Mouse (Mus musculus) limb, embryonic 11.5 days (tissue): ENCODE measurements around the gene Mbtd1. TPM values are rescaled to one million over a fixed set of nuclear protein-coding genes. Genes with fewer than 3 reads are reported as not detected.
"Not testable (repeated sequence)": the region's sequence is repeated elsewhere in the genome, so short reads cannot be mapped to it uniquely, and the experiment has no call there.

Source experiments
- ATAC-seq: fragments of 200-750 bp; cut with Nextera tagmentation; 2 replicates; pipeline ENCODE4 v1.8.0; 2017; ENCODE audit warnings: low read depth; ENCODE audit not compliant: insufficient number of reproducible peaks, low FRiP score, low TSS enrichment
- DNase-seq: peaks from one replicate; pipeline ENCODE4 v3.0.0-alpha.2; 2015; ENCODE audit warnings: low spot score
- H3K27ac ChIP-seq: fragments of 300-500 bp; sonication (generic); replicated peaks from 2 replicates; pipeline ENCODE4 v1.5.1; 2014; ENCODE audit warnings: low read depth, mild to moderate bottlenecking, low read length
- H3K27me3 ChIP-seq: fragments of 300-500 bp; sonication (generic); 2 replicates; pipeline ENCODE4 v1.6.1; 2014; ENCODE audit warnings: mild to moderate bottlenecking, low read length, mixed read lengths; ENCODE audit not compliant: control insufficient read depth, insufficient read depth
- H3K36me3 ChIP-seq: fragments of 300-500 bp; sonication (generic); 2 replicates; pipeline ENCODE4 v1.6.1; 2014; ENCODE audit warnings: mild to moderate bottlenecking, low read length, moderate library complexity, mixed read lengths; ENCODE audit not compliant: control insufficient read depth, insufficient read depth
- H3K4me1 ChIP-seq: fragments of 300-500 bp; sonication (generic); 2 replicates; pipeline ENCODE4 v1.6.1; 2014; ENCODE audit warnings: low read length, mixed read lengths; ENCODE audit not compliant: control insufficient read depth, insufficient read depth
- H3K4me2 ChIP-seq: fragments of 300-500 bp; sonication (generic); 2 replicates; pipeline ENCODE4 v1.6.1; 2014; ENCODE audit warnings: low read depth, mild to moderate bottlenecking, moderate library complexity; ENCODE audit not compliant: severe bottlenecking
- H3K4me3 ChIP-seq: fragments of 300-500 bp; sonication (generic); 2 replicates; pipeline ENCODE4 v1.5.1; 2014; ENCODE audit warnings: low read depth, low read length
- H3K9ac ChIP-seq: fragments of 300-500 bp; sonication (generic); 2 replicates; pipeline ENCODE4 v1.6.1; 2014; ENCODE audit warnings: mild to moderate bottlenecking, low read length
- H3K9me3 ChIP-seq: fragments of 300-500 bp; sonication (generic); 2 replicates; pipeline ENCODE4 v1.6.1; 2016; ENCODE audit warnings: low read length; ENCODE audit not compliant: control insufficient read depth
- WGBS: fragments of 180-500 bp; shearing (Covaris S2); extraction: QIAGEN DNeasy Blood & Tissue Kit; methylation state at CpG from one replicate; pipeline ENCODE4 v1.1.7; 2014; 5-methylcytosine and 5-hydroxymethylcytosine counted together
- polyA plus RNA-seq: library from polyadenylated mRNA; unstranded; fragments of >200 nt; fragmentation: Nextera tagmentation; extraction: Ambion mirVana; gene quantifications from 2 replicates; pipeline ENCODE4 v1.2.1, GENCODE M21; 2014

The Mbtd1 gene
- polyA plus RNA-seq, 1 experiment from 2014 or later, result 30.3 TPM

- Histone ChIP-seq H3K4me3 (no peak overlapping the region), H3K36me3 (peaks cover 10% of the 10 kb centered on the region; the same call in 1 of the 2 replicates), H3K9me3 (no peaks in the 10 kb centered on the region), H3K9ac (no peak overlapping the region), H3K4me1 (no peaks in the 10 kb centered on the region), H3K27me3 (no peaks in the 10 kb centered on the region), H3K27ac (no peak overlapping the region), H3K4me2 (no peak overlapping the region)
- ATAC-seq, result no peak
- no peak for DNase-seq
- 87% methylated on average over 3 of the region's 3 CpGs for WGBS
Measured at GRCm38 (mm10) chr11:93911603-93912002, 26.0 kb downstream of the Mbtd1 start.

GRCm38 (mm10) chr11:93915019-93915418 is 29.4 kb downstream of the Mbtd1 start:
- H3K4me1 ChIP-seq, H3K36me3 ChIP-seq, H3K27ac ChIP-seq, H3K4me2 ChIP-seq, ATAC-seq, H3K4me3 ChIP-seq, DNase-seq, H3K27me3 ChIP-seq, H3K9ac ChIP-seq, H3K9me3 ChIP-seq: not testable (repeated sequence)
- WGBS, result 96% methylated on average over 2 of the region's 2 CpGs

GRCm38 (mm10) chr11:93929106-93929505 is 43.5 kb downstream of the Mbtd1 start:
- DNase-seq, result no peak
- no peaks in the 10 kb centered on the region for H3K4me1 ChIP-seq
- H3K9me3 ChIP-seq, result no peaks in the 10 kb centered on the region
- H3K27me3 ChIP-seq, result no peaks in the 10 kb centered on the region
- peaks cover 22% of the 10 kb centered on the region; the same call in 1 of the 2 replicates for H3K36me3 ChIP-seq
- no peak for ATAC-seq
- no peak overlapping the region for H3K9ac ChIP-seq
- no peak overlapping the region for H3K4me3 ChIP-seq
- no peak overlapping the region for H3K27ac ChIP-seq
- no peak overlapping the region for H3K4me2 ChIP-seq

- peaks cover 4% of the 10 kb centered on the region; the same call in 1 of the 2 replicates for H3K36me3 ChIP-seq
- WGBS, result 79% methylated on average over 2 of the region's 2 CpGs
- DNase-seq (no peak), ATAC-seq (no peak)
- peaks cover 5% of the 10 kb centered on the region for H3K4me1 ChIP-seq
- H3K9ac ChIP-seq, result no peak overlapping the region
- H3K4me2 ChIP-seq, result no peak overlapping the region
- H3K27ac ChIP-seq, result no peak overlapping the region
- H3K27me3 ChIP-seq, result no peaks in the 10 kb centered on the region
- H3K4me3 ChIP-seq, result no peak overlapping the region
- no peaks in the 10 kb centered on the region for H3K9me3 ChIP-seq
Measured at GRCm38 (mm10) chr11:93940906-93941305, 55.3 kb downstream of the Mbtd1 start.

GRCm38 (mm10) chr11:93944986-93945385 is 59.3 kb downstream of the Mbtd1 start:
- Histone ChIP-seq H3K4me2 (no peak overlapping the region), H3K4me3 (no peak overlapping the region), H3K9ac (no peak overlapping the region), H3K27ac (no peak overlapping the region), H3K4me1 (peaks cover 5% of the 10 kb centered on the region), H3K9me3 (no peaks in the 10 kb centered on the region), H3K27me3 (no peaks in the 10 kb centered on the region), H3K36me3 (peaks cover 5% of the 10 kb centered on the region; the same call in 1 of the 2 replicates)
- no peak for ATAC-seq
- 39% methylated on average over 3 of the region's 3 CpGs for WGBS
- no peak for DNase-seq

- Histone ChIP-seq H3K4me2 (no peak overlapping the region), H3K27me3 (no peaks in the 10 kb centered on the region), H3K4me1 (peaks cover 5% of the 10 kb centered on the region), H3K27ac (no peak overlapping the region), H3K36me3 (peaks cover 8% of the 10 kb centered on the region; the same call in 1 of the 2 replicates), H3K4me3 (no peak overlapping the region), H3K9me3 (no peaks in the 10 kb centered on the region), H3K9ac (no peak overlapping the region)
- DNase-seq (no peak), ATAC-seq (no peak)
- 87% methylated on average over 9 of the region's 9 CpGs for WGBS
Measured at GRCm38 (mm10) chr11:93948887-93949567, 63.4 kb downstream of the Mbtd1 start.

- WGBS, result 93% methylated on average over 1 of the region's 1 CpGs
- H3K27me3 ChIP-seq, result no peaks in the 10 kb centered on the region
- ATAC-seq, result no peak
- no peak overlapping the region for H3K9ac ChIP-seq
- peaks cover 3% of the 10 kb centered on the region; the same call in 1 of the 2 replicates for H3K4me1 ChIP-seq
- H3K4me3 ChIP-seq, result no peak overlapping the region
- H3K36me3 ChIP-seq, result peaks cover 8% of the 10 kb centered on the region; the same call in 1 of the 2 replicates
- H3K9me3 ChIP-seq, result no peaks in the 10 kb centered on the region
- DNase-seq, result no peak
- H3K27ac ChIP-seq, result no peak overlapping the region
- no peak overlapping the region for H3K4me2 ChIP-seq
Measured at GRCm38 (mm10) chr11:93950045-93950444, 64.4 kb downstream of the Mbtd1 start.

GRCm38 (mm10) chr11:93952376-93952775 is 66.7 kb downstream of the Mbtd1 start:
- no peak overlapping the region for H3K4me2 ChIP-seq
- H3K4me3 ChIP-seq, result no peak overlapping the region
- H3K36me3 ChIP-seq, result peaks cover 8% of the 10 kb centered on the region; the same call in 1 of the 2 replicates
- no peak for DNase-seq
- no peaks in the 10 kb centered on the region for H3K9me3 ChIP-seq
- 86% methylated on average over 5 of the region's 5 CpGs for WGBS
- H3K27ac ChIP-seq, result no peak overlapping the region
- ATAC-seq, result no peak
- H3K27me3 ChIP-seq, result no peaks in the 10 kb centered on the region
- no peaks in the 10 kb centered on the region; the same call in none of the 2 replicates for H3K4me1 ChIP-seq
- H3K9ac ChIP-seq, result no peak overlapping the region
